Mouse (Mus musculus) embryo, embryonic 10 days (tissue): ENCODE results near the gene Tmed6.
"Not testable (repeated sequence)": the region's sequence is repeated elsewhere in the genome, so short reads cannot be mapped to it uniquely, and the experiment has no call there.

Experiments used
- DNase-seq: peaks from one replicate; pipeline ENCODE4 v3.0.0-alpha.2; 2015; ENCODE audit warnings: low spot score

Gene Tmed6

GRCm38 (mm10) chr8:107065511-107066496 is at the start of gene Tmed6:
Gene Tmed6 (minus strand): TSS chr8:107065644.
- no peak for DNase-seq

GRCm38 (mm10) chr8:107115008-107115320 is 49.5 kb upstream of the Tmed6 start:
- no peak for DNase-seq

GRCm38 (mm10) chr8:107114150-107115007 is 48.9 kb upstream of the Tmed6 start:
- DNase-seq: no peak

GRCm38 (mm10) chr8:107113209-107113608 is 47.8 kb upstream of the Tmed6 start:
- peak; percentile 53 for DNase-seq

GRCm38 (mm10) chr8:107111340-107112105 is 46.1 kb upstream of the Tmed6 start:
- DNase-seq: no peak

- no peak for DNase-seq
These were observed 45.3 kb upstream of the Tmed6 start for GRCm38 (mm10) chr8:107110629-107111330.

GRCm38 (mm10) chr8:107109816-107110435 is 44.5 kb upstream of the Tmed6 start:
- no peak for DNase-seq

- no peak for DNase-seq
These were observed 43.7 kb upstream of the Tmed6 start for GRCm38 (mm10) chr8:107108978-107109720.

GRCm38 (mm10) chr8:107108089-107108488 is 42.6 kb upstream of the Tmed6 start:
- DNase-seq: not testable (repeated sequence)

- DNase-seq: peak; percentile 87
These were observed 39.1 kb upstream of the Tmed6 start for GRCm38 (mm10) chr8:107104547-107104946.

- DNase-seq: no peak
These were observed 35.2 kb upstream of the Tmed6 start for GRCm38 (mm10) chr8:107100635-107101034.

GRCm38 (mm10) chr8:107096366-107097036 is 31.1 kb upstream of the Tmed6 start, which contains the start of gene Terf2:
Gene Terf2 (minus strand): TSS chr8:107096547.
- peak; percentile 97 for DNase-seq

- peak; percentile 23 for DNase-seq
These were observed 30.4 kb upstream of the Tmed6 start for GRCm38 (mm10) chr8:107095717-107096365.

- no peak for DNase-seq
These were observed 25.1 kb upstream of the Tmed6 start for GRCm38 (mm10) chr8:107090531-107090930.

- no peak for DNase-seq
These were observed 23.2 kb upstream of the Tmed6 start for GRCm38 (mm10) chr8:107088526-107089063.

- DNase-seq: no peak
These were observed 20.6 kb upstream of the Tmed6 start for GRCm38 (mm10) chr8:107086018-107086417.

GRCm38 (mm10) chr8:107085358-107085757 is 19.9 kb upstream of the Tmed6 start:
- no peak for DNase-seq

GRCm38 (mm10) chr8:107076239-107076888 is 10.9 kb upstream of the Tmed6 start:
- DNase-seq: no peak
